Mouse (Mus musculus) hematopoietic multipotent progenitor cell, adult 10-12 weeks (in vitro differentiated cells): ENCODE measurements around the gene Cfap46. TPM values are rescaled to one million over a fixed set of nuclear protein-coding genes. Genes with fewer than 3 reads are reported as not detected.

Source experiments
- polyA plus RNA-seq: library from polyadenylated mRNA; stranded (reverse); fragments of >175 nt; gene quantifications from 2 replicates; pipeline ENCODE4 v1.2.3, GENCODE M21; 2012; ENCODE audit warnings: low replicate concordance

The Cfap46 gene
- polyA plus RNA-seq = not detected in 2 replicates

GRCm38 (mm10) chr7:139683706-139684552, at the start of gene Cfap46:
TSS of gene Cfap46 (minus strand) at chr7:139683817.

DNA sequence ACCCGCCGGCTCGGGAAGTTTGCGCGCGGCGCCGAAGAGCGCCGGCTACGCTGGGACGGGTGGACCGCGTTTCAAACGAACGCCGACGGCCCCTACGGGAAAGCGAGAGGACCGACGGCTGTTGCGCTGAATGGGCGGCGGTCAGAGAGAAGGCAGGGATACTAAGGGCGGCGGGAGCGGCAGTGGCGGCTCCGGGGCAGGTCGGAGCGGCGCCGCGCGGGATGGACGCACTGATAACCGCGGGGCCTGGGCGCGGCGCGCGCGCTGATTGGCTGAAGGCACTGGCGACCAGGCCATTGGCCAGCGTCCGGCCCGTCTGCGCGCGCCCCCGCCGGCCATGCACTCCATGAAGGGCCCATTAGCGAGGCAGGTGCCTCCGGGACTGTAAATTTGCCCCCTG, 101.0 kb downstream of the Cfap46 start, which contains the start of gene Nkx6-2:
Nkx6-2 (minus strand) TSS at position 203 of the 400 bp plus-strand sequence.

Other genes starting within 250 kb of the Cfap46 start
- not detected in 2 replicates for gene Nkx6-2, start 101.0 kb downstream of the Cfap46 start, polyA plus RNA-seq
- gene Adgra1, start 150.4 kb upstream of the Cfap46 start, polyA plus RNA-seq = not detected in 2 replicates
- gene Kndc1, start 210.9 kb upstream of the Cfap46 start, polyA plus RNA-seq = 0.13 and 0.22 TPM in 2 replicates